Mouse (Mus musculus) embryonic facial prominence, embryonic 13.5 days (tissue): Measurements from ENCODE around the gene 2210017I01Rik. TPM values are rescaled to one million over a fixed set of nuclear protein-coding genes. Genes with fewer than 3 reads are reported as not detected.

Experiments
- ATAC-seq: fragments of 200-750 bp; cut with Nextera tagmentation; 2 replicates; pipeline ENCODE4 v1.8.0; 2017; ENCODE audit warnings: low read depth; ENCODE audit not compliant: insufficient number of reproducible peaks, insufficient read depth, low FRiP score, low TSS enrichment
- H3K27ac ChIP-seq: fragments of 300-500 bp; sonication (generic); 2 replicates; pipeline ENCODE4 v1.5.1; 2015; ENCODE audit warnings: moderate library complexity, mild to moderate bottlenecking, inconsistent platforms
- H3K27me3 ChIP-seq: fragments of 300-500 bp; sonication (generic); 2 replicates; pipeline ENCODE4 v1.6.1; 2015; ENCODE audit warnings: mild to moderate bottlenecking, inconsistent platforms
- H3K36me3 ChIP-seq: fragments of 300-500 bp; sonication (generic); 2 replicates; pipeline ENCODE4 v1.6.1; 2015; ENCODE audit warnings: mild to moderate bottlenecking, inconsistent platforms
- H3K4me1 ChIP-seq: fragments of 300-500 bp; sonication (generic); 2 replicates; pipeline ENCODE4 v1.6.1; 2015; ENCODE audit warnings: inconsistent platforms
- H3K4me2 ChIP-seq: fragments of 300-500 bp; sonication (generic); 2 replicates; pipeline ENCODE4 v1.6.1; 2015; ENCODE audit warnings: moderate library complexity, mild to moderate bottlenecking, inconsistent platforms
- H3K4me3 ChIP-seq: fragments of 300-500 bp; sonication (generic); 2 replicates; pipeline ENCODE4 v1.5.1; 2015; ENCODE audit warnings: mild to moderate bottlenecking, inconsistent platforms
- H3K9ac ChIP-seq: fragments of 300-500 bp; sonication (generic); 2 replicates; pipeline ENCODE4 v1.6.1; 2015; ENCODE audit warnings: mild to moderate bottlenecking, inconsistent platforms
- H3K9me3 ChIP-seq: fragments of 300-500 bp; sonication (generic); 2 replicates; pipeline ENCODE4 v1.6.1; 2016; ENCODE audit warnings: inconsistent platforms
- WGBS: fragments of 180-500 bp; shearing (Covaris S2); methylation state at CpG from one replicate; pipeline ENCODE4 v1.1.7; 2015; ENCODE audit warnings: mixed read lengths; 5-methylcytosine and 5-hydroxymethylcytosine counted together
- polyA plus RNA-seq: library from polyadenylated mRNA; unstranded; fragments of >200 nt; fragmentation: Nextera tagmentation; extraction: Ambion mirVana; gene quantifications from 2 replicates; pipeline ENCODE4 v1.2.1, GENCODE M21; 2015

The 2210017I01Rik gene
- polyA plus RNA-seq, 1 experiment from 2014 or later, result not detected

GRCm38 (mm10) chr3:92588858-92589257 is 18.4 kb downstream of the 2210017I01Rik start, which contains the start of gene Smcp:
TSS of gene Smcp (minus strand) at chr3:92588997.
- ATAC-seq, result no peak
- Histone ChIP-seq H3K4me2 (no peak within 1 kb of the TSS), H3K9me3 (no peaks in the 10 kb centered on the region), H3K9ac (no peak within 1 kb of the TSS), H3K4me1 (no peaks in the 10 kb centered on the region), H3K27me3 (no peaks in the 10 kb centered on the region), H3K27ac (no peak within 1 kb of the TSS), H3K4me3 (no peak within 1 kb of the TSS), H3K36me3 (no peaks in the 10 kb centered on the region)
- WGBS, result 67% methylated on average over 1 of the region's 1 CpGs

GRCm38 (mm10) chr3:92587190-92587589 is 20.1 kb downstream of the 2210017I01Rik start:
- Histone ChIP-seq H3K36me3 (no peaks in the 10 kb centered on the region), H3K27ac (no peak overlapping the region), H3K27me3 (no peaks in the 10 kb centered on the region), H3K9ac (no peak overlapping the region), H3K9me3 (no peaks in the 10 kb centered on the region), H3K4me2 (no peak overlapping the region), H3K4me1 (no peaks in the 10 kb centered on the region), H3K4me3 (no peak overlapping the region)
- no peak for ATAC-seq
- WGBS, result 80% methylated on average over 3 of the region's 3 CpGs

DNA sequence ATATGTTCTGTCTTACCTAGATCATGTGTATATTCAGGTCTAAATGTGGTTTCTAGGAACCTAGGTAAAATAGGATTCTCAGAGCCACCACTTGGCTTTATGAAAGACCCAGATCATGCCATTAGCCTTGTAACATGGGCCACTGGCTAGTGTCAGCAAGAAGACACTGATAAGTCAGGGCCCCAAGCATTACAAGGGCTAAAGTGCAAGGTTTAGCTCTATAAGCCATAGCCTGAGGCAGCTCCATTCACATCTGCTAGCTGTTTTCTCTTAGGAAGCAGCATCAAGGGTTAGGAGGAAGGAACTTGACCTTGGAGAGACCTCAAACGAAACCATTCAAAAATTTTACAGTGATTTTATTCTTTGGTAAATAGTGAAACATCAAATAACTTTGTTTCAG is 22.2 kb downstream of the 2210017I01Rik start:
- no peak overlapping the region for H3K4me3 ChIP-seq
- no peaks in the 10 kb centered on the region for H3K36me3 ChIP-seq
- H3K27me3 ChIP-seq, result no peaks in the 10 kb centered on the region
- no peak for ATAC-seq
- WGBS, result 35% methylated on average over 1 of the region's 1 CpGs
- no peaks in the 10 kb centered on the region for H3K4me1 ChIP-seq
- H3K4me2 ChIP-seq, result no peak overlapping the region
- H3K9ac ChIP-seq, result no peak overlapping the region
- no peak overlapping the region for H3K27ac ChIP-seq
- no peaks in the 10 kb centered on the region for H3K9me3 ChIP-seq

DNA sequence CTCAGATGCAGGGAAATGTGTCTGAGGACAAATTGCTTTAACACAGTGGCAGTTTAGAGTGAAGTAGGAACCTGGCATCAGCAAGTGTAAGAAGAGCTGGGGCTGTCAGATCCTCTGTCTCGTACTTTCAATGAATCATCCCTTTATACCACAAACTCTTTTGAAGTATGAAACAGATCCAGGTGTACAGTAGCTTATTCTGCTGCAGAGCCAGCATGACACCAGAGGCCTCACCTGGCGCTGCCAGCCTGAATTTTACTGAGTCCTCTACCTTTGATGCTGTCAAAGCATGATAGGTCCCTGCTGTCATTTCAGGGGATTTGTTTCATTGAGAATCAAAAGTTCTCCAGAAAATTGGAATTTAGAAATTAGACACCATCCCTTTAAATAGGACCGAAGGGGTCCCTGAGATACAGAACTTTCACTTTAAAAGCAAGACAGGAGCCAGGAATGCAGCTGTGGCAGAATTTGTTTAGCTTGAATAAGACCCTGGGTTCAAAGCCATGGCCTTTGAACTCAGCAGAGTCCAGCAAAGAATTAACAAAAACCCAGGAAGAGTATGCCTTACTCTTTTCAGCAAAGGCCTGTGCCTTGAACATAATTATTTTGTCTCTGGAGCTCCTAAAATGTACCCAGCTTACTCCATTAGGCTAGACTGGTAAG is 24.0 kb downstream of the 2210017I01Rik start:
- Histone ChIP-seq H3K27me3 (no peaks in the 10 kb centered on the region), H3K4me2 (no peak overlapping the region), H3K9me3 (no peaks in the 10 kb centered on the region), H3K4me3 (no peak overlapping the region), H3K27ac (no peak overlapping the region), H3K9ac (no peak overlapping the region), H3K4me1 (no peaks in the 10 kb centered on the region), H3K36me3 (no peaks in the 10 kb centered on the region)
- no peak for ATAC-seq
- 42% methylated on average over 3 of the region's 3 CpGs for WGBS

DNA sequence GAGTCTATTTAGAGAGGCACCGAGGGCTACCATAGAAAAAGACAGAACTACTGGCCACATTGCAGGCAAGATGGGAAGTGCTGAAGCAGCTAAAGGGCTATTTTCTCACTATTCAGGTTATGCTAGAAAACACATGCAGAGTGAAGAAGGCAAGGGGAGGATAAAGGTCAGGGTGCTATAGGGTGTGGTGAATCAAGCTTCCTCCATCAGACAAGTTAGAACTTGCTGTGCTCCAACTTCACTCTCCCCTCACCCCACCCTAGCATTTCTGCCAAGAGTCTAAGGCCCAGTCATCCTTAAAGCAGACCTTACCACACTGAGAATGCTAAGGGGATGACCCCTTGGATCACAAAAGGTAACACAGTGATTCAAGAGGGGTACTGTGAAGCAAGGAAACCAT is 27.8 kb downstream of the 2210017I01Rik start:
- Histone ChIP-seq H3K4me3 (no peak overlapping the region), H3K4me2 (no peak overlapping the region), H3K27ac (no peak overlapping the region), H3K36me3 (no peaks in the 10 kb centered on the region), H3K9ac (no peak overlapping the region), H3K4me1 (no peaks in the 10 kb centered on the region), H3K27me3 (no peaks in the 10 kb centered on the region), H3K9me3 (no peaks in the 10 kb centered on the region)
- WGBS, result 69% methylated on average over 1 of the region's 1 CpGs
- no peak for ATAC-seq

DNA sequence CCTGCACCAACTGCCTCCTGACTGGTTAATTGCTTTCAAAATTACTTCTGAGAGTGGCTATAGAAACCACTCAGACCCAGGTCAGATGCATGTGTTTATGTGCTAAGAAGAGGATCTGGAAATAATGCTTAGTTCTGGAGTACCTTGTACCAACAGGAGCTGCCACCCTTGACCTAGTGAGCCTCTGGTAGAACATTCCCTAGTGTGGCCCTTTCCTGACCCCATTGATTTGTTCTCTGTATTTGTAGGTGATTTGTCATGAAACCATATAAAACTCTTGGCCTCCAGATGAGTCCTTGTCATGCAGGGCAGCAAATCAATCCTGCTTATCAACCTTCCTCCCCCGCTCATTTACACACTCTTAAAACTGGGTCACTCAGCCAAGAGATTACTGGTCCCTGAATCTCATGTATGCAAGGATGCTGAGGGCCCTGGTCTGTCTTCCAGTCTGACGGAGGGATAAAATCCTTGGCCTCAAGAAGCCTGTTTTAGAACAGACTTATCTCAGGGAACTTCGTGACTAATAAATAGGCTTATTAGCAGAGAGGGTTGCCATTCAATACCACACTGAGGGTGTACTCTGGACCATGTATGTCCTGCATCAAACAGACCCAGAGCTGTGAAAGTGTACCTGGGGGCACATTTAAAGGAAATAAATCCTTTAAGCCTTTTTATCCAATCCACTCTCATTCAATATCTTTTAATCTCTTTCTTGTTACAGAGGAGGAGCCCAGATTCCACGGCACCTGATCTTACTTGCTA is 28.5 kb downstream of the 2210017I01Rik start:
- Histone ChIP-seq H3K9me3 (no peaks in the 10 kb centered on the region), H3K9ac (no peak overlapping the region), H3K4me1 (no peaks in the 10 kb centered on the region), H3K27ac (no peak overlapping the region), H3K27me3 (no peaks in the 10 kb centered on the region), H3K4me3 (no peak overlapping the region), H3K4me2 (no peak overlapping the region), H3K36me3 (no peaks in the 10 kb centered on the region)
- no peak for ATAC-seq
- WGBS, result 67% methylated on average over 4 of the region's 4 CpGs

- no peak within 1 kb of the TSS for H3K4me3 ChIP-seq
- no peak within 1 kb of the TSS for H3K9ac ChIP-seq
- ATAC-seq, result no peak
- no peaks in the 10 kb centered on the region for H3K27me3 ChIP-seq
- no peak within 1 kb of the TSS for H3K27ac ChIP-seq
- H3K4me1 ChIP-seq, result no peaks in the 10 kb centered on the region
- no peaks in the 10 kb centered on the region for H3K36me3 ChIP-seq
- WGBS, result 81% methylated on average over 1 of the region's 1 CpGs
- H3K4me2 ChIP-seq, result no peak within 1 kb of the TSS
- H3K9me3 ChIP-seq, result no peaks in the 10 kb centered on the region
Measured at GRCm38 (mm10) chr3:92573449-92574041, 33.7 kb downstream of the 2210017I01Rik start, which contains the start of gene Ivl. TSS of gene Ivl (minus strand) at chr3:92573735.

- Histone ChIP-seq H3K27ac (no peak overlapping the region), H3K36me3 (no peaks in the 10 kb centered on the region), H3K9ac (no peak overlapping the region), H3K9me3 (no peaks in the 10 kb centered on the region), H3K27me3 (no peaks in the 10 kb centered on the region), H3K4me1 (no peaks in the 10 kb centered on the region), H3K4me3 (no peak overlapping the region), H3K4me2 (no peak overlapping the region)
- ATAC-seq, result no peak
- WGBS, result 60% methylated on average over 2 of the region's 2 CpGs
Measured at GRCm38 (mm10) chr3:92572514-92573155, 34.7 kb downstream of the 2210017I01Rik start.

DNA sequence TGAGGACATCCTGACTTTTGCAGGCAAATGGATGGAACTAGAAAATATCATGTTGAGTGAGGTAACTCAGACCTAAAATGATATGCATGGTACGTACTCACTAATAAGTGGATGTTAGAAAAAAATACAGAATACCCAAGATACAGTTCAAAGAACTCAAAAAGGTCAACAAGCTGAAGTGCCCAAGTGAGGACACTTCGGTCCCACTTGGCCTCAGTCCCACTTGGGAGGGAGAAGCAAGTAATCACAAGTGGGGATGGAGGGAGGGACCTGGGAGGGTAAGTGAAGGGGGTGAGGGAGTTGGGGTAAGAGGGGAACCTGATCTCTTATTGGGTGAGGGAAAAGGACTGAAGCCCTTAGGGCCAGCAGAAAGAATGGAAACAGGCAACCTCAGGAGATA is 38.5 kb downstream of the 2210017I01Rik start:
- Histone ChIP-seq H3K27me3 (no peaks in the 10 kb centered on the region), H3K36me3 (no peaks in the 10 kb centered on the region), H3K4me3 (no peak overlapping the region), H3K9me3 (no peaks in the 10 kb centered on the region), H3K27ac (no peak overlapping the region), H3K9ac (no peak overlapping the region), H3K4me1 (no peaks in the 10 kb centered on the region), H3K4me2 (no peak overlapping the region)
- no peak for ATAC-seq
- 86% methylated on average over 2 of the region's 2 CpGs for WGBS

GRCm38 (mm10) chr3:92565418-92565817 is 41.9 kb downstream of the 2210017I01Rik start:
- no peak for ATAC-seq

More at GRCm38 (mm10) chr3:92565418-92565817, 41.9 kb downstream of the 2210017I01Rik start:
- no peaks in the 10 kb centered on the region for H3K27me3 ChIP-seq
- no peaks in the 10 kb centered on the region for H3K9me3 ChIP-seq
- no peaks in the 10 kb centered on the region for H3K36me3 ChIP-seq
- no peak overlapping the region for H3K4me3 ChIP-seq
- no peak overlapping the region for H3K9ac ChIP-seq
- no peak overlapping the region for H3K27ac ChIP-seq
- H3K4me1 ChIP-seq, result no peaks in the 10 kb centered on the region
- H3K4me2 ChIP-seq, result no peak overlapping the region
